Mouse (Mus musculus) lung, adult 2 months (tissue): Measurements from ENCODE around the gene Rnf150.

Experiments
- CTCF ChIP-seq: fragments of 200-500 bp; IDR thresholded peaks from 2 replicates; pipeline ENCODE4 v1.5.1; 2011; ENCODE audit warnings: mild to moderate bottlenecking, low read length, control low read depth; ENCODE audit not compliant: insufficient read depth
- POLR2A ChIP-seq: fragments of 200-500 bp; IDR thresholded peaks from 2 replicates; pipeline ENCODE4 v1.6.1; 2011; ENCODE audit warnings: low read depth, mild to moderate bottlenecking, control low read depth, low read length, borderline replicate concordance; ENCODE audit errors: extremely low read depth

DNA sequence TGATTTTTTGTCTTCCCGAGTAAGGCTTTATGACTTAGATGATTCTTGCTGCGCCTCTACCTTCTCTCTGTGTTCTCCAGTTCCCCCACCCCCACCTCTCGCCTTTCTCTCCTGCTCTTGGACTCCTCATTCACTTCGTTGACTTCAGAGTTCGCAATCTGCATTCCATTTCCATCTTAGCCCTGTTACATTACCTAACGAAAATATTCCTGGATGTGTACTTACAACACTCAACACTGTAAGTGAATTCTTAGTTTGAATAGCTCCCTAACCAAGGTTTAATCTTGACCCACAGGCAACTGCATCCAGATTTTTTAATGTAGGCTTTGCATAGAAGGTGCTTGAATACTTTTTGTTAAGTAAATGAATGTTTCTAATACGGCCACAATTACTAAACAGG is 73.0 kb downstream of the Rnf150 start:
- TF ChIP-seq POLR2A (no peak), CTCF (no peak)
